Mouse (Mus musculus) liver, embryonic 14.5 days (tissue): ENCODE results near the gene Csk.

Experiments used
- CTCF ChIP-seq: IDR thresholded peaks from 2 replicates; pipeline ENCODE4 v1.5.1; 2016; ENCODE audit warnings: antibody characterized with exemption, low read depth, control low read depth
- EP300 ChIP-seq: IDR thresholded peaks from 2 replicates; pipeline ENCODE4 v1.6.1; 2016; ENCODE audit warnings: antibody characterized with exemption, low read depth

DNA sequence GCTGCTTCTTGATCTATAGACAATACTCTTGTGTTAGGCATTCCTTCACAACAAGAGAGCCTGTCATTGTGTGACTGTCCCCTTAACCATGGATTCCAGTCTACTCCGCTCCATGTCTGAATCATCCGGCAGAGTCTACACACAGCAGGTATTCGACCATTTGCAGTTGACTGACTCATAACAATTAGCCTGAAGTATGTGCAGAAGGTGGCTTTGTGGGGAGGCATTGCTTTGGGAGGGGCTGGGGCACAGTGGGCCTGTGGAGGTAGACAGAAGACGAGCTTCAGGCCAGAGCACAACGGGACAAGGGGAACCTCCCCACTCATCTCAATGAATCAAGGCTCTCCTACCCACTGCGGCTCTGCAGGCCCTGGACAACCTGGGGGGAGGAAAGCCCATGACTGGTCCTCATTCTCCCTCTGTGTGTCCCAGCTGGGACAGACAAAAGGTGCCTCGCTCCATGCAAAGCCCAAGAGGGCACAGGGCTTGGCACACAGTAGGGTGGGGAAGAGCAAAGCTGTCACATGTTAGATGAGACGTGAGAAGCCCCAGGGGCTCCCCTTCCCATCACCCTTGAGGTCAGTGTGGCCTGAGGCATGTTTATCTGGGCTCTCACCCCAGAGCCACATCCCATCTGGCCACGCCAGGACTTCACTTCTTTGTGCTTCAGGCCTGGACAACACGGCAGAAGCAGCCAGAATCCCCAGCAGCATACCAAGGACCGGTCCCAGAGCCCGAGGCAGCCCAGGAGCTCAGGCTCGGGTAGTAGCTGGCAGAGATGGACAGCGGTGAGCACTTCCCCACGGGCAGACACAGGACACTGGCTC lies 27.5 kb downstream of the Csk start:
- TF ChIP-seq CTCF (no peak), EP300 (no peak)
